In the genomic region with DNA sequence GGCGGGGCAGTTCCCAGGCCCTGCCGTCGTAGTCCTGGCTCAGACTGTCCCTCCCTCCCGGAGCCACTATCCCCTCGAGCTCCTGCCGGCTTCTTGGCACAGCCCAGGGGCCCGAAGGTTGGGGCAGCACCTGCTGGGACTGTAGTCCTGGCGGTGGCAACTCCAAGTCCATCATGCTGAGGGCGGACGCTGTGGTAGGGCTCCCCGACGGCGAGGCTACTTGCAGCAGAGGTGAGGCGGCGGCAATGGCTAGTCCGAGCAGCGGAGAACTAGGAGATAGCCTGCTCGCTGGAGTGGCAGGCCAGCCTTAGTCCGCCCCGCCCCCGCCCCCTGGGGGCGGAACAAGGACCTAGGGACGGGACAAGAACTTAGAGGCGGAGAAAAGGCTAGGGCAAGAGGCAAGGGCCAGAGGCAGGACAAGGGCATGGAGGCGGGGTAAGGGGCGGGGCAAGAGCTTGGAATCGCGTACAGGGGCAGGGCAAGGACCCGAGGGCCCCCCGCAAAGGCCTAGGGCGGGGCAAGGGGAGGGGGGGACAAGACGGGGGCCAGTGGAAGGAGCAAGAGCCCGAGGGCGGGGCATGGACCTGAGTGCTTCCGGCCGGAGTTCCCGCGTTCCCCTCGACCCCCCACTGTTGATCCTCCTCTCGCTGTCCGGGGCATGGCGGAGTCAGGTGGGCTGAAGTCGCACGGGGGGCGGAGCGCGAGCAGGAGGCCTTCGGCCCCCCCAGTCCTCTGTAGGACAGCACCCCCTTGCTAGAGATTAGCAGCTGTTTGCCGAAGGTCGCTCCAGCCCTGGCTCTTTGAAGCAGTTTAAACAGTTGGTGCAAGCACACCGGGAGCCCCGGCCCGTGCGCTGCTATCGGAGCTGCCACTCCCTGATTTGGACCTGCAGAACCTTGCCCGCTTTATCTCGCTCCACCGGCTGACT, we compare ENCODE assay signal across 8 mouse cellular contexts. TPM values are rescaled to one million over a fixed set of nuclear protein-coding genes. Genes with fewer than 3 reads are reported as not detected.
A peak's percentile ranks its signal among the peaks of the same experiment; 100 is the strongest.
DNase-seq lines count a peak whose midpoint lies in the region; ATAC-seq lines count a peak whose summit lies in the region.

TSS of gene Nfe2l2 (minus strand) at position 408 of the 928 bp plus-strand sequence.

- peak within 1 kb of the TSS; percentile 80 for H3K27ac ChIP-seq in hindbrain, embryonic 14.5 days

- peak within 1 kb of the TSS; percentile 67 for H3K9ac ChIP-seq in hindbrain, embryonic 14.5 days

- H3K27me3 ChIP-seq in hindbrain, embryonic 14.5 days (ENCODE audit: control insufficient read depth, insufficient read depth, low read length): 0 out of 2 replicates have a peak, but pooled peaks cover 6% of the 10 kb centered on the region

- peaks cover 18% of the 10 kb centered on the region for H3K4me1 ChIP-seq in hindbrain, embryonic 14.5 days (replicated peaks; ENCODE audit: control insufficient read depth, insufficient read depth, low read length)

- peak; percentile 83 for ATAC-seq in hindbrain, embryonic 14.5 days (ENCODE audit: low FRiP score)

- H3K4me3 ChIP-seq in hindbrain, embryonic 14.5 days (replicated peaks; ENCODE audit: low read length): peak within 1 kb of the TSS; percentile 53

- peak; percentile 100 for DNase-seq in R1 (ENCODE audit: low read depth, low spot score)
- peak; percentile 52 to 76 for DNase-seq in cerebellum, postnatal 25 days
- DNase-seq in frontal cortex, postnatal 25 days (ENCODE audit: low spot score in 2 of 2): peak; percentile 46 to 74
- DNase-seq in hindbrain, embryonic 14.5 days (ENCODE audit: low spot score): peak; percentile 70
- peak; percentile 83 to 87 for DNase-seq in layer of hippocampus, postnatal 36 days
- DNase-seq in lung, postnatal 36 days: peak; percentile 100
- peak; percentile 96 for DNase-seq in retina, postnatal 1 day
- peak; percentile 99 to 100 for DNase-seq in urinary bladder, adult 18-20 months (ENCODE audit: low spot score in 2 of 2)

- no peaks in the 10 kb centered on the region for H3K36me3 ChIP-seq in hindbrain, embryonic 14.5 days (replicated peaks; ENCODE audit: control insufficient read depth, insufficient read depth)

- H3K9me3 ChIP-seq in hindbrain, embryonic 14.5 days (ENCODE audit: control insufficient read depth, low read length): no peaks in the 10 kb centered on the region

- peak within 1 kb of the TSS; percentile 81 for H3K4me2 ChIP-seq in hindbrain, embryonic 14.5 days (replicated peaks)

- WGBS in hindbrain, embryonic 14.5 days: under 1% methylated on average over 56 of the region's 58 CpGs

RNA-seq across cellular contexts. Expression of gene Nfe2l2, which starts in this region (rescaled TPM):
- 11.2 and 14.5 TPM in 2 replicates for polyA plus RNA-seq in hindbrain, embryonic 14.5 days (2014; fragmentation: Nextera tagmentation; extraction: Ambion mirVana)
- total RNA-seq in layer of hippocampus, postnatal 36 days (2021): 10 to 100 TPM; 11.4 to 13.5 TPM

Comparison
In these comparisons a context has a peak if more than half of its experiments do, and no peak if none do; other contexts are left out.
1. Peak in every context shown above with its lines: DNase-seq, ATAC-seq, H3K4me3 ChIP-seq and H3K27ac ChIP-seq.